Mouse (Mus musculus) adrenal gland, adult 2 months (tissue): ENCODE data around the gene Cox17. TPM values are rescaled to one million over a fixed set of nuclear protein-coding genes. Genes with fewer than 3 reads are reported as not detected.

Experiments
- DNase-seq: peaks from one replicate; pipeline ENCODE4 v3.0.0; 2021
- polyA plus RNA-seq: library from polyadenylated mRNA; depleted of rRNA; stranded (reverse); fragments of >200 nt; gene quantifications from 2 replicates; pipeline ENCODE4 v1.2.3, GENCODE M21; 2012
- total RNA-seq, 2 experiments: library from RNA; stranded (reverse); gene quantifications; 2 replicates each; pipeline ENCODE4 v1.2.3; 2021

Cox17 gene
- total and polyA plus RNA-seq, 3 experiments: 43.0 to 312 (median 223) TPM

- no peak for DNase-seq
Observed at GRCm38 (mm10) chr16:38370633-38371374, 24.0 kb downstream of the Cox17 start.

- no peak for DNase-seq
Observed at GRCm38 (mm10) chr16:38371705-38372296, 25.0 kb downstream of the Cox17 start.

- DNase-seq: no peak
Observed at GRCm38 (mm10) chr16:38372876-38373275, 26.1 kb downstream of the Cox17 start.

- no peak for DNase-seq
Observed at GRCm38 (mm10) chr16:38373439-38373838, 26.6 kb downstream of the Cox17 start.

GRCm38 (mm10) chr16:38373941-38374340 is 27.1 kb downstream of the Cox17 start:
- no peak for DNase-seq

- no peak for DNase-seq
Observed at GRCm38 (mm10) chr16:38374379-38375140, 27.8 kb downstream of the Cox17 start.

GRCm38 (mm10) chr16:38375182-38375581 is 28.4 kb downstream of the Cox17 start:
- no peak for DNase-seq

GRCm38 (mm10) chr16:38376163-38376840 is 29.5 kb downstream of the Cox17 start:
- peak; percentile 74 for DNase-seq

GRCm38 (mm10) chr16:38376841-38377249 is 30.1 kb downstream of the Cox17 start:
- peak; percentile 55 for DNase-seq

GRCm38 (mm10) chr16:38377546-38377945 is 30.8 kb downstream of the Cox17 start:
- DNase-seq: no peak

GRCm38 (mm10) chr16:38378591-38378990 is 31.8 kb downstream of the Cox17 start:
- no peak for DNase-seq

GRCm38 (mm10) chr16:38379088-38379487 is 32.3 kb downstream of the Cox17 start:
- DNase-seq: no peak

GRCm38 (mm10) chr16:38379493-38379892 is 32.7 kb downstream of the Cox17 start:
- DNase-seq: no peak

GRCm38 (mm10) chr16:38379926-38380325 is 33.1 kb downstream of the Cox17 start:
- DNase-seq: no peak

- DNase-seq: no peak
Observed at GRCm38 (mm10) chr16:38383683-38384082, 36.9 kb downstream of the Cox17 start.

GRCm38 (mm10) chr16:38385184-38385634 is 38.4 kb downstream of the Cox17 start:
- no peak for DNase-seq

- no peak for DNase-seq
Observed at GRCm38 (mm10) chr16:38385700-38386099, 38.9 kb downstream of the Cox17 start.

GRCm38 (mm10) chr16:38387389-38387788 is 40.6 kb downstream of the Cox17 start:
- no peak for DNase-seq

- DNase-seq: no peak
Observed at GRCm38 (mm10) chr16:38388757-38389156, 42.0 kb downstream of the Cox17 start.

GRCm38 (mm10) chr16:38389284-38389893 is 42.6 kb downstream of the Cox17 start:
- peak; percentile 43 for DNase-seq

- no peak for DNase-seq
Observed at GRCm38 (mm10) chr16:38390322-38390721, 43.5 kb downstream of the Cox17 start.
